Mouse (Mus musculus) erythroblast, embryonic 14.5 days (primary cell): ENCODE data around the gene Spint4.

ENCODE experiments used
- GATA1 ChIP-seq: IDR thresholded peaks from 2 replicates; pipeline ENCODE4 v1.6.1; 2012; ENCODE audit warnings: low read length, inconsistent platforms, mixed read lengths
- TAL1 ChIP-seq: IDR thresholded peaks from 3 replicates; pipeline ENCODE4 v1.6.1; 2012; ENCODE audit warnings: low read length, inconsistent platforms, mixed read lengths

DNA sequence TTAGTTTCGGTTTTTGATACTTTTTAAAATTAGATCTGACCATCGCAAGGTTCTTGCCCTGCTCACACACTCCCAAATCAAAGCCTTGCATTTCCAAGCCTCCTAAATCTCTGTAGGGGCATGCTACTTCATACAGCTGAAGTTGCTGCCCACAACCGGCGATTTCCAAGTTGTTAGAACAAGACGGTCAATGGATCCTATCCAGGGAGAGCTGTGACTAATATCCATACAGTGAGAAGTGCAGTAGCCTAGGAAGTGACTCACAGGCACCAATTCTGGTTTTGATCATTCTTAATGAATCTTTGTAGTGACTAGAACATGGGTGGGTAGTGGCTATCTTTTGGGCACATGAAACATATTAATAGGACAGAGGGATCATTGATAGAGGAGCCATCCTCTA, 3.5 kb downstream of the Spint4 start:
- TF ChIP-seq TAL1 (no peak), GATA1 (no peak)
